Mouse (Mus musculus) urinary bladder, postnatal 10 days (tissue): Measurements from ENCODE around the gene Mrpl50.
"Not testable (repeated sequence)": the region's sequence is repeated elsewhere in the genome, so short reads cannot be mapped to it uniquely, and the experiment has no call there.

Experiments
- DNase-seq: peaks from one replicate; pipeline ENCODE4 v3.0.0; 2022; ENCODE audit warnings: low spot score

The Mrpl50 gene

DNA sequence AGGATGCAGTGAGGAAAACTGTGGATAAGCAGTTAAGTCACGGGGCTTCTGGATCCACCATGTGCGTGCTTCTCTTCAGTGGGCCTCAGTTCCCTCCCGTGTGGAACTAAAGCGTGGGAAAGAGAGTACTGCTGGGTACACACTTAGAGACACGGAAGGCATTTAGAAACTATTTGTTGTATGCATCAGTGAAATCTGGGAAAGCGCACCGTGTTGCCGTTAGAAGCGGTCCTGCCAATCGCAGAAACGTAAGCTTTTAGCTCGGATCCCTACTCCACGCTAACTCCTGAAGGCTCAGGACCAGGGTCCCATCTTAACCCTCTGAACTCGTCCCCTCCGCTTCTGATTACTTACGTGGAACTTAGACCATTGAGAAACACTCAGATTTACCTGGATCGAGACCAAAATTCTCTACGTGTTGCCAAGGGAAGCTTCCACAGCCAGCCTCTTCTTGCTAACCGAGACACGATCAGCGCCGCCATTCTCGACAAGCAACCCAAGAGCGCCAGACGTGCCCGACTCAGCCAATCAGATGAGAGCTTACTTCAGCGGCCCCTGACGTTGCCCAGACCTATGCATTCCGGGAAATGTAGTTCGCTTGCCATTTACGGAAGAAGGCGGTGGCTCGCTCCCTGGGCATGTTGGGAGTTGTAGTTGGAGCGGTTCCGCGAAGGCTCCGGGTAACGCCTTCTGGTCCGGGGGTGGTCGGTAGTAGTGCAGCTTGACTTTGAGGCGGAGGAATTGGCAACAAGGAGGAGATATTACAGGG is at the start of gene Mrpl50, which contains the start of gene Zfp189:
Gene Mrpl50, minus strand, starts transcription at position 522 of the 769 bp plus-strand sequence.
Gene Zfp189, plus strand, starts transcription at position 605 of the 769 bp plus-strand sequence.
- peak; percentile 63 for DNase-seq

DNA sequence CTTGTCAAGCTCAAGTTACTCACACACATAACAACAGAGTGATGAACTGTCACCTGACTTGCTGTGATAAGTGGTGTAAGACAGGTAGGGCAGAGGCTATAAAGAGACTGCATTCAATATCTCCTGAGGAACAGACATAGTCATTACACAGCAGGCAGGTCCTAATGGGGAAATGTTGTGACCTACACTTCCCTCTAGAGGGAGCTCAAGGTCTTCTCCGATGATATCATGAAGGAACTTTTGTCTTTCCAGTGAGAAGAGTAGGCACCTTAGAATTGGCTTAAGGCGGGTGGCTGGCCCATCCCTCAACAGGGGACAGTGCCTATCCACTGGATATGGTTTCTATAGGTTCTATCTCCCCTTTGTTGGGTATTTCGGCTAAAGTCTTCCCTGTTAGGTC is 46.7 kb upstream of the Mrpl50 start:
- no peak for DNase-seq

DNA sequence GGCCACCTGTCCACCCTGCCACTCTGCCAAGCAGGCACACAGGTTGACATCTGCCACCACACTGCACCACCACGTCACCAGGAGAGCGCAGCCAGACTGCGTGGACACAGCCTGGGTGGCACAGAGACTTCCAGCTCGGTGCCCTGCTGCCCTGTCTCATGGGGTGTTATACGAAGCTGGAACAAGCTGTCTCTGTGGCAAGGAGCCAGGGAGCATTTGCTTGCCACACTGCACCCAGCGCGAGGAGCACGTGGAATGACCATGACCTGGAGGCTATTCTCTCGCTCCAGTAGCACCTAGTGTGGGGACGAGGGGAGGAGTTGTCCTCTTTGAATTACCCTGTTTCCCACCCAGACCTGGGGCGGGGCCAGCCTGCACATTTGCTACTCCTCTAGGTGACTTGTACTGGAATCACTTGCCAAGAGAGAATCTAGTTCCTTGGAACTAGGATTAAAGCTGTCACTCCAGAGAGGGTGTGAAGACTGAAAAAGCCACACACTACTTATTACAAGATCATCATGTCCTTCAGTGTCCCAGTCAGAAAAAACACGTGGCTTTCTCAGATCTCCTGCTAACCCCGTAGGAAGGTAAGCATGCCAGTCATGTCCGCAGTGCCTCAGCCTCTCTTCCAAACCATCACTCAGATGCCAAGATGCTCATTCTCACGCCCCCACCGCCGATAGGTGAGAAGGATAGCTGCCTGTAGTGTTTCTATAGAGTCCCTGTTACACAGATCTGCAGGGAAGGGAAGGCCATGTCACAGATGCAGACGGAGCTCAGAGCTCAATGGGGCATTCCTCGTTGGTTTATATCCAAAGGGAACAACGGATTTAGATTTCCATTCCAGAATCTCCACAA is 39.3 kb upstream of the Mrpl50 start:
- DNase-seq: no peak

DNA sequence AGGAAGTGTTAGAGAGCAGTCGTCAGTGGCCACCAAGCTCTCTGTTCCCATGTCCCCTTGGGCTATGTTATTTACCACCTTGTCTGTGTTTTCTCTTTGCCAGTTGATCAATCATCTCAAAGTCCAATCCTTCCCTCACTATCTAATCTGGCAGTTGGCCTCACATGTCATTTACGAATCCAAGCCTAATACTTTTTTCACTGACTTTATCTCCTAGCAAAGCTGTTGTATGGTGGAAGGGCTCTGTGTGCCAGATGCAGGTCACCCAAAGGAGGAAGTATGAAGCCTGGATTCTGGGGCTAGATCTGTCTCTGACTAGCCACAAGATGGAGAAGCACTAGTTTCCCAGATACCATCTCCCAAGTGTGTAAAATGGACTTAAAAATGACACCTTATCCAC is 37.3 kb upstream of the Mrpl50 start:
- no peak for DNase-seq

DNA sequence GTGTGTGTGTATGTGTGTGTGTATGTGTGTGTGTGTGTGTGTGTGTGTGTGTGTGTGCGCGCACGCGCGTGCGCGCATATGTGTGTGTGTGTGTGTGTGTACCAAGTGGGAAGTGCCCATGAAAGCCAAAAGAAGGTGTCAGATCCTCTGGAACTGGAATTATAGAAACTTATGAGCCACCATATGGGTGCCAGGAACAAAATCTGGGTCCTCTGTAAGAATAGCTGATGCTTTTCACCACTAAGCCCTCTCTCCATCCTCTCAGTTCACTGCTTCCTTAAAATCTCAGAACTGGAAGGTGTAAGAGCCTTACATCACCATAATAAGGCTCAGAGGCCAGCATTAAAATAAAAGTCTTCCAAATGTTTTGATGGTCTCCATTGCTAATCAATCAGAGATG is 36.5 kb upstream of the Mrpl50 start:
- no peak for DNase-seq

DNA sequence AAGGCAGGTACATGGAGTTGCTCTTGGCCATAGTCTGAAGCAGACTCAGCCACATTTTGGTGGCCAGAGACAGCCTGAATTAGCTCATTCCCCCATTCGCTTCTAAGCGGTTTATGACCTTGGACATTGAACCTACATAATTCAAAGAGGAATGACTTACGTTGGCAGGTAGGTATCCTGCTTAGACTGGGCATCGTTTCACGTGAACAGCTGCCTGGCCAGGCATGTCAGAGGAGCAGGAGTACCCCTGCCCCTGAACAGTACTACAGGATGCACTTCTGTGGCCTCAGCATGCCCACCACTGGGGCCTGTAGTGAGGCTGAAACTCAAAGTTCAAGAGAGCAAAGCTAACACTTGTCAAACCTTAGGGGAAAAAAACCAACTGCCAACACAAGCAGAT is 32.5 kb upstream of the Mrpl50 start:
- DNase-seq: no peak

DNA sequence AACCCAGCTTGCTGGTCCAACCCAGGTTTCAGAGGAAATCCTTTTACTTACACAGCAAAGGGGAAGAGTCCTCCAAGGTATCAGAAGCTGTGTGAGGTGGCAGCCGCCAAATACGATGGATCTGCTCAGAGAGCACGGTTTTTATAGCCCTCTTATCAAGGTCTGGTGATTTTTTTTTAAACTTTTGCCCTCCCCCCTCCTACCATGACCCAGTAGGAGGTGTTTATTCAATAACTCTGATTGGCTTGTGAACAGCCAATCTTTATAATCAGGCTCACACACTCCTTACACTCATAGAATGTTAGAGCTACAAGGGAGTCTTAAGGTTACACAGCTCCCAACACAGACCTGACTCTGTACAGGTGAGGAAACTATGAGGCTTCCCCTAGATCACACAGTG is 28.5 kb upstream of the Mrpl50 start, which contains the start of gene Aldob:
Gene Aldob, minus strand, starts transcription at position 164 of the 400 bp plus-strand sequence.
- DNase-seq: no peak

DNA sequence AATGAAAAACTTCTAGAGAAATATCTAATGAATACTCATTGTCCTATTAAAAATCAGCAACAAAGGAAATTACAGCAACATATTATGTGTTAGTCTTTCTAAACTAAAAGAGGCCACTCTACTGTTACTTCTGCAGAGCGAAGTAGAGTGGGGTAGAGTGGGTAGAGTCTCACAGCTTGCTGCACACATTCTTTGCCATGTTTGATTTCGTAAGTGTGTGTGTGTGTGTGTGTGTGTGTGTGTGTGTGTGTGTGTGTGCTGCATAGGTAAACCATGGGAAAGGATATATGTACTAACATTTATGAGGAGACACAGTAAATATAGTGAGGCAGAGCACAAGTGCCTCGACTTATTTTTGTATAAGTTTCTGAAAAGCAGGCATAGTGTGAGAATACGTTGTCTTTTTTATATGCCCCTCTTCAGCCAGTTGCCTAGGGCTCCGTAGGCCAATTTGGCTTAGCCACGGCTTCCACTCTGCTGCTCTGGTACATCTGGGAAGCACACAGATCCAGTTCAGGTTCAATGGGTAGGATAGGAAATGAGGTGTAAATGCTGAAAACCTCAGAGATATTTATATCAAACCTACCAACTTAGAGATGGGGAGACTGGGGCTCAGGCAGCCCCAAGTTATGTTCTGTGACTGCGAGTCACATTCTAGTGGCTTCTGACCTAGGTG is 26.8 kb upstream of the Mrpl50 start:
- DNase-seq: no peak

DNA sequence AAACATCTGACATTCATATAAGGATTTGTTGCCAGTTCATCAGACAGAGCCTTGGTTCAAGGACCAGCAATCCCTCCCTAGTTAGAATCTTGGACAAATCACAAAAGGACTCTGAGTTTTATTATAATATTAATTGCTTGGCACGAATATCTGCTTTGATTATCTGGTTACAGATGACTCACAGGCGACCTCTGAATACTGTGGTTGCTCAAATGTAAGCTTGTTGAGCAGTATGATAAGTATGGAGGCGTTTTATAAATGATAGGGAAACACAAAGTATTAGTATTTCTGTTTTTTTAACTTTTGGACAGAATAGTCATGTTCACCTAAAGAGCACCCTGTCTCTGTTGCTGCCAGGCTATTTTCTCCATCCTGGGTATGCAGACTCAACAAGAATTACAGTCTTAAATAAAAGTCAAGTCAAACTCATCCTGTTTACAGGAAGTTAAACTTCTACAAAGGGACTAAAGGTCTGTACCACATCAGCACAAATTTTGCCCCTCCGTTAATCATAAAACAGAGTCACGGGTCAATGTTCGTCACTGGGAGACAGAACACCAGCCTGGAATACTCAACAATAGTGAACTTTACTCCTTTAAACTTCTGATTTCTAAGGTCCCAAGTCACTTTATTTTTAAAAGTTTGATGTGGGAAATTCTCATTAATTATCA is 26.1 kb upstream of the Mrpl50 start:
- no peak for DNase-seq

DNA sequence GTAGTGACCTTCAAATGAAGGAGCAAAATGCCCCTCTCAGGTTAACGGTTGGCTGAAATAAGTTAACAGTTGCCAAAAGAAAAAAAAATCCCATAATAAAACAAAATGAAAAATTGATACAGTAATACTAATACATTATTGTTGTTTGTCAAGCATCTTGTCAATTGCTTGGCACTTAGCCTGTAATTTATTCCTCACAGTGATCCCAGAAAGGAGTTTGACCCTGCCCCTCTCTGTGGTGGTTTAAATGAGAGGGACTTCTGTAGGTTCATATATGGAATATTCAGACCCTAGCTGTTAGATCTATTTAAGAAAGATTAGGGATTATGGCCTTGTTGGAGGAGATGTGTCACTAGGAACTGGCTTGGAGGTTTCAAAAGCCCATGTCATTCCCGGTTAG is 25.1 kb upstream of the Mrpl50 start:
- no peak for DNase-seq

DNA sequence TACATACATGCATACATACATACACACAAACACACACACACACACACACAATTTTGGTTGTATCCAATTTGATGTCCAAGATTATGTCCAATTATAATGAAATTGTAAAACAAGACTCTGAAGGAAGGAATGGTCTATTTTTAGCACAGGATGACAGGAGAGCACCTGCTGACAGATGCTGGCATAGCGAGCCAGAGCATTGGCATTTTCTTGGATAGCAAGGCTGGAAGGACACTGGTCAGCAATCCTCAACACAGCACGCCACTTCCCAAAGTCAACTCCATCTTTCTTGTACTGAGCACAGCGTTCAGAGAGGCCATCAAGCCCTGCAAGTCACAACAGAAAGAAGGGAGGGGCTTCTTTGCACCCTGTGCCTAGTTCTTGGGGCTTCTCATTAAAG is 20.1 kb upstream of the Mrpl50 start:
- no peak for DNase-seq

DNA sequence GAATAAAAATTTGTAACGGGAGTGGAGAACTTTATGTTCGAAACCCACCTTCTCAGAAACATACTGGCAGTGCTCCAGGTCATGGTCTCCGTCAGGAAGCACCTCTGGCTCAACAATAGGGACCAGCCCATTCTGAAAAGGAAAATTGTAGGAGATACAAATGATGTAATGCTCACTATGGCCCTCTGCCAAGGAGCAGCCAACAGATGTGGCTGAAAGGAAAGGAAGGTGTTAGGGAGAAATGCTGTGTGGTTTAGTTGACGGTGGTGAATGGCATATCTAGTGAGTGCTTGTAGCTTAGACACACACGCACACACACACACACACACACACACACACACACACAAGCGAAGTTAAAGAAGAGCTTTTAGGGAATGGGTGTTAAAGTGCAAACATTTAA is 18.8 kb upstream of the Mrpl50 start:
- DNase-seq: no peak

DNA sequence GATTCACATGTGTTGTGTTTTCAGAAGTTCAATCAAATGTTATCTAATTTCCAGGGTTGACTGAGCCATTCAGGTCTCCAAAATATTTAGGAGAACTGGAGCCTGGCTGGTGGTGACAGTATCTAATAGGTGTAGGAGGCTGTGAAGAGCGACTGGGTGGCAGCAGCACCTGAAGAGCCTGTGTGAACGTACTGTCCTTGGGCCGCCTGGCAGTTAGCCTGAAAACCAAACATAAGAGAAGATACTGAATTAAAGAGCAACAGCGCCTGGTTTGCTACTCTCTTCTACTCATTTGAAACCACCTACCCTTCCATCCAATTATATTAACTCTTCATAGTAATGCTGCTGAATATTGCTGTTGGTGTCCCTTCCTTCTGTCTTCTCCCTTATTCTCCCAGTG is 15.8 kb upstream of the Mrpl50 start:
- DNase-seq: no peak

DNA sequence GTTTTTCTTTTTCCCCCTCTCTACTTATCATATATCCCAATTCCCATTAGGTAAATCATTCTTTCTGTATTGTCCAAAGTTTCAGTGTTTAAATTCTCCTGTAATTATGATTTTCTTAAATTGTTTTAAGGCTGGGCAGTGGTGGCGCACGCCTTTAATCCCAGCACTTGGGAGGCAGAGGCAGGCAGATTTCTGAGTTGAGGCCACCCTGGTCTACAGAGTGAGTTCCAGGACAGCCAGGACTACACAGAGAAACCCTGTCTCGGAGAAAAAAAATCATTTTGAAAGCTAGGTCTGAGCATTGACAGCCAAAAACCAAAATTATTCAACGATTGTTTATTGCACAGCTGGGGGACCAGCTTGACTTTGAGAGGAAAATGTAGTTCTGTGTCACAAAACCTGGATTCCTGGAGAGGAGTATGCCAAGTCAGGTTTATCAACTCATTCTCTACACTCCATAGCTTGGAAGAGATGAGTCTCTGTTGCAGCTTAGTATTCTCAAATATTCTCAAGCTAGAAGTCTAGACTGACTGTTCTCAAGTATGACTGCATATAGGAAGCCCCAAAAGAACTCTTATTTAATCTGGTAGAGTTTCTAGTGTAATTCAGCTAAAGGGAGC is 14.9 kb upstream of the Mrpl50 start:
- no peak for DNase-seq

DNA sequence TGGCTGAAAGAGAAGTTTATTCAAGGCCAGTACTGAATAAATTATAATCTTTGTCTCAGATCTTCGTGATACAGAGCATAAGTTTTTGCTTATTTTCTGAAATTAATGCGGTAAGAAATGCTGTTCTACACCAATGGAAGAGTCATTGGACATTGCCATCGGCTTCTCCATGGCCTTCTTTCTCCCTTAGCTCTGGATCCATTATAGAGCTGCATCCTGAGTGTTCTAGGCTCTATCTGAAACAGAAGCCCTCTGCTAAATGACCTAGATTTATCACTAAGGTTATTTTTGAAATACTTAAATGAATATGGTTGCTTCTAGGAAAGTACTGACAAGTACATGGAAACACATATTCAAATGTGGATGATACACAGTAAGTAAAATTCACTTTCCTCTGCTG is 14.1 kb upstream of the Mrpl50 start:
- no peak for DNase-seq

DNA sequence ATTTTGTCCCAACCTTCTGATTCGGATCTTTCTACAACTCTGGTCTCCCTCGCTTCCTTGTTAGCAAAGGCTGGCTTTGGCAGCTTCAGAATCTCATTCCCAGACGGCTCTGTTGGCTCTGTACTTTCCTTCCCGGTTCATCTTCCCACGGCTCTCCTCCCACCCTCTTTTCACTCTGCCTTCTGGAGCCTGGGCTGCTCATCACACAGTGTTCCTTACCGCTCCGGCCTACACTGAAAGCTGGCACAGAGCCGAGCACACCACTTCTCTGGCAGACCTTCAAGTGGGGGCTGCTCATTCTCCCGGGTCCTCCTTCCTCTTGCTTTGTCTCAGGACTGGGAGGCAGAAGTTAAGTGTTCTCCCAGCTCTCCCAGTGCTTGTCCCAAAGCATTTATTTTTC is 1.7 kb upstream of the Mrpl50 start:
- no peak for DNase-seq

DNA sequence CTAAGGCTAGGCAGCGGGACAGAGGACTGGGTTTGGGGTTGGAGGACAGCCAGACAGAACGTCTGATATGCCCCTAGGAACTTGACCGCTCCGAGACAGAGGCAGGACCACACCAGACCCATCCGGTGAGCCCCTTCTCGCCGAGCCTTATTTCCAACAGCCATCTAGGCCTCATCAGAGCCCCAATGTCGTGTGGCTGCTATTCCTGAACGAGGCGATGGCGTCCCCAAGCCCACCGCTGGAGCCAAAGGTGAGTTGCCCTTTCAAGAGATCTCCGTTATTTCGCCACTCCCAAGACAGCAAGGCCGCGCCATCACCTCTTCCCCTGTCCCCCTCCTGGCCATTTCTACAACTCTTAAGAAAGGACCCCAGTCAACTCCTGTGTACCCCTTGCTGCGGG is 453 bp upstream of the Mrpl50 start:
- no peak for DNase-seq

DNA sequence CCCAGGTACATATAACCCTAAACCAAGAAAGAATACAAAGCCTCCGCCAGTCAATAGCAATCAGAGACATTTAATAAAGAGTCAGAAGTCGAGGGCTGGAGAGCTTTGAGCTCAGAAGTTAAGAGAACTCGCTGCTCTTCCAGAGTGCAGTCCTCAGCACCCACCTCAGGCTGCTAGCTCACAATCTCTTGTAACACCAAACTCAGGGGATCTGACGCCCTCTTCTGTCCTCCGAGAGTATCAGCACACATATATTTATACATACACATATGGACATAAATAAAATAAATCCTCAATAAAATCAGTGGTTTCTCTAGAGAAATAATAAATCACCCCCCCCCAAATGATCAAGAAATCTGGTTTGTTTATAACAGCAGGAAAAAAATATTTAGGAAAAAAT is 1.4 kb downstream of the Mrpl50 start:
- DNase-seq: no peak

DNA sequence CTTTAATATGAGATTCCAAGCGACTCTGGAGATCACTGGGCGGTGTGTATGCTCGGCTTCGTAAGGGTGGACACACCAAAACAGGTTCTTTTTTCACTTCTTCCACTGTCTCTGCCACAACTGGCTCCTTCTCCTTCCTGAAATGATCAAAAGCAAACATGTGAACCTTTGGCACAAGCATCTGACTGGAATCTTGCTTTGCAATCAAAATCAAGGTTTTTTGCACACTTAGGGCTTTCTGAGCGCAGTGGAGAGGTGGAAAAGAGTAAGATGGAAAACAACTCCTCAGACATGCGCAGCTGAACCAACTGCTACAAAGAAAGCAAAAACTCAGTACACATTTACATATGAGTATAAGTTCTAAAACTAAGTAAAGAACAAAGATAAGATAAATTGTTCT is 6.5 kb downstream of the Mrpl50 start:
- DNase-seq: no peak

DNA sequence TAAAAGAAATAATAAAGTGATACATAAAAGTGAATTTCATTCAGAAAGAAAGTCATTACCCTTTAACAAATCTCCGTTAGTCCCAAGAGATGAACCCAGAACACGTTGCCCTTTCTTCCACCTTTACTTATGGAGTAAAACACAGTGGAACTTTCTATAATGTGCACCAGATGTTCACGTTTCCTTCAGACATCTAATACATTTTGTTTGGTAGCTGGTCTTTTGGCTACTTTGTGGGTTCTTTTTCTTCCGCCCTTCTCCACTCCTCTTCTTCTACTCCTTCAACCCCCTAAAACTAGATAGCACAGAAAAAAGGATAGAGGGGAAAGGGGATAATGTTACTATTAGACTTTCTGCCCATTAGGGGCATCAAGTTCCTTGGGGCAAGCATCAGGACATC is 8.3 kb downstream of the Mrpl50 start:
- no peak for DNase-seq

DNA sequence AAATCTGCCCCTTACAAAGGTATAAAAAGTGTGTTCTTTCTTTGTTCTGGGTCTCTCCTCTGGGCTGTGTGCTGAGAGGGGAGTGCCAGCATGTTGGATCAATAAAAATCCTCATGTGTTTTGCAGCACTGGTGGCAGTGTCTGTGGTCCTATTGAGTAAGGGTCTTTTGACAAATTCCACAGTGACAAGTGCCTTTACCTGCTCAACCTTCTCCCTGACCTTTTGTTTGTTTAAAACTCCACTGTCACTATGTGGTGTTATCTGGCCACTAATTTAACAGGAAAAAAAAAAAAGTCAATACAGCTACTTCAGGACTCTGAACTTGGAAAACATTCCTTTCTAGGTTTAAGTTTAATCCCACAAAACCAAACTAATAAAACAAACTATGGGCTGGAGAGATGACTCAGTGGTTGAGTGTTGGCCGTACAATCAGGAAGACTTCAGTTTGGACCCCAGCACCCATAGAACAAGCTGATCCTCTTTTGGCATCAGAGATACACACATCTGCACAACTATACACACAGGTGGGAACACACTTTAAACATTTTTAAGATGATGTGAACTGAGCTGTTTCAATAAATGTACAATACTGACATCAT is 10.6 kb downstream of the Mrpl50 start:
- not testable (repeated sequence) for DNase-seq
